Mouse (Mus musculus): ENCODE results near the gene Gnpat. TPM values are rescaled to one million over a fixed set of nuclear protein-coding genes. Genes with fewer than 3 reads are reported as not detected.
A peak's percentile ranks its signal among the peaks of the same experiment; 100 is the strongest.

The Gnpat gene
- polyA plus RNA-seq, 1 experiment from 2014 or later: 102 TPM

GRCm38 (mm10) chr8:124921369-124922279 lies 58.8 kb downstream of the Gnpat start:
- no peaks in the 10 kb centered on the region for H3K27me3 ChIP-seq
- ChIA-PET CTCF (interaction anchor here (1.2 kb wide), 1 partner anchor 11 kb away, joined by 4 read pairs; no protein-coding TSS in a partner anchor), POLR2A (no interaction called here)
- in situ Hi-C loops (cut with MboI; ENCODE audit: low pct_unique_long_range_greater_than_20kb): no loop called here
- ATAC-seq (no peak), DNase-seq (ENCODE audit: low read depth, low spot score) (no peak)
- TF ChIP-seq CTCF (IDR thresholded peaks at IDR 0.05): no peak

GRCm38 (mm10) chr8:124922490-124923089 lies 59.8 kb downstream of the Gnpat start:
- ATAC-seq: no peak
- TF ChIP-seq CTCF (IDR thresholded peaks at IDR 0.05): no peak
- in situ Hi-C loops (cut with MboI; ENCODE audit: low pct_unique_long_range_greater_than_20kb): no loop called here
- DNase-seq (ENCODE audit: low read depth, low spot score): no peak
- H3K27me3 ChIP-seq: no peaks in the 10 kb centered on the region
- ChIA-PET POLR2A (no interaction called here), CTCF (interaction anchor here (1.2 to 1.4 kb wide), 2 partner anchors 10 to 12 kb away, joined by 3 to 4 read pairs; no protein-coding TSS in a partner anchor)

GRCm38 (mm10) chr8:124923971-124924652 lies 61.3 kb downstream of the Gnpat start:
- no peak for TF ChIP-seq CTCF (IDR thresholded peaks at IDR 0.05)
- no peak for DNase-seq (ENCODE audit: low read depth, low spot score)
- no peaks in the 10 kb centered on the region for H3K27me3 ChIP-seq
- no peak for ATAC-seq
- CTCF ChIA-PET: interaction anchor here (1.4 kb wide), 1 partner anchor 11 kb away, joined by 3 read pairs; no protein-coding TSS in a partner anchor
- POLR2A ChIA-PET: no interaction called here
- in situ Hi-C loops (cut with MboI; ENCODE audit: low pct_unique_long_range_greater_than_20kb): no loop called here

GRCm38 (mm10) chr8:124925544-124926266 lies 62.9 kb downstream of the Gnpat start:
- no peaks in the 10 kb centered on the region for H3K27me3 ChIP-seq
- DNase-seq (ENCODE audit: low read depth, low spot score): no peak
- in situ Hi-C loops (cut with MboI; ENCODE audit: low pct_unique_long_range_greater_than_20kb): no loop called here
- POLR2A ChIA-PET: interaction anchor here (0.6 to 1.9 kb wide), 3 partner anchors 10 to 24 kb away, joined by 3 to 5 read pairs (median 4); no protein-coding TSS in a partner anchor
- peak; percentile 15 for ATAC-seq
- CTCF ChIA-PET: interaction anchor here (1.0 to 2.2 kb wide), 3 partner anchors 20 to 29 kb away, joined by 3 to 7 read pairs (median 4); no protein-coding TSS in a partner anchor
- no peak for TF ChIP-seq CTCF (IDR thresholded peaks at IDR 0.05)

- DNase-seq (ENCODE audit: low read depth, low spot score) (peak; percentile 99), ATAC-seq (peak; percentile 92)
- no peak for TF ChIP-seq CTCF (IDR thresholded peaks at IDR 0.05)
- no peaks in the 10 kb centered on the region for H3K27me3 ChIP-seq
- in situ Hi-C loops (cut with MboI; ENCODE audit: low pct_unique_long_range_greater_than_20kb): no loop called here
- CTCF ChIA-PET: interaction anchor here (1.0 to 2.2 kb wide), 3 partner anchors 20 to 30 kb away, joined by 3 to 7 read pairs (median 4); no protein-coding TSS in a partner anchor
- POLR2A ChIA-PET: interaction anchor here (0.6 to 1.9 kb wide), 4 partner anchors 10 to 28 kb away, joined by 3 to 5 read pairs (median 4); no protein-coding TSS in a partner anchor
Observed at GRCm38 (mm10) chr8:124926351-124926771, 63.5 kb downstream of the Gnpat start.

- ChIA-PET POLR2A (interaction anchor here (0.6 kb wide), 1 partner anchor 16 kb away, joined by 3 read pairs; no protein-coding TSS in a partner anchor), CTCF (interaction anchor here (0.7 kb wide), 1 partner anchor 942 kb away, joined by 3 read pairs; no protein-coding TSS in a partner anchor)
- H3K27me3 ChIP-seq: no peaks in the 10 kb centered on the region
- no peak for DNase-seq (ENCODE audit: low read depth, low spot score)
- no peak for TF ChIP-seq CTCF (IDR thresholded peaks at IDR 0.05)
- in situ Hi-C loops (cut with MboI; ENCODE audit: low pct_unique_long_range_greater_than_20kb): no loop called here
- no peak for ATAC-seq
Observed at GRCm38 (mm10) chr8:124929006-124929405, 66.2 kb downstream of the Gnpat start.

GRCm38 (mm10) chr8:124930086-124930485 lies 67.3 kb downstream of the Gnpat start:
- in situ Hi-C loops (cut with MboI; ENCODE audit: low pct_unique_long_range_greater_than_20kb): no loop called here
- no peaks in the 10 kb centered on the region for H3K27me3 ChIP-seq
- CTCF ChIA-PET: no interaction called here
- TF ChIP-seq CTCF (IDR thresholded peaks at IDR 0.05): no peak
- DNase-seq (ENCODE audit: low read depth, low spot score) (no peak), ATAC-seq (no peak)
- POLR2A ChIA-PET: interaction anchor here (0.8 kb wide), 1 partner anchor 12 kb away, joined by 5 read pairs; no protein-coding TSS in a partner anchor

GRCm38 (mm10) chr8:124930649-124931048 lies 67.8 kb downstream of the Gnpat start:
- ATAC-seq (no peak), DNase-seq (ENCODE audit: low read depth, low spot score) (no peak)
- ChIA-PET POLR2A (interaction anchor here (0.8 kb wide), 1 partner anchor 11 kb away, joined by 5 read pairs; no protein-coding TSS in a partner anchor), CTCF (no interaction called here)
- no peak for TF ChIP-seq CTCF (IDR thresholded peaks at IDR 0.05)
- no peaks in the 10 kb centered on the region for H3K27me3 ChIP-seq
- in situ Hi-C loops (cut with MboI; ENCODE audit: low pct_unique_long_range_greater_than_20kb): no loop called here

GRCm38 (mm10) chr8:124932435-124932834 lies 69.6 kb downstream of the Gnpat start:
- ChIA-PET CTCF (interaction anchor here (1.2 to 1.3 kb wide), 3 partner anchors 9 to 14 kb away, joined by 3 to 6 read pairs (median 4); no protein-coding TSS in a partner anchor), POLR2A (no interaction called here)
- no peaks in the 10 kb centered on the region for H3K27me3 ChIP-seq
- no peak for DNase-seq (ENCODE audit: low read depth, low spot score)
- TF ChIP-seq CTCF (IDR thresholded peaks at IDR 0.05): no peak
- ATAC-seq: no peak
- in situ Hi-C loops (cut with MboI; ENCODE audit: low pct_unique_long_range_greater_than_20kb): no loop called here

Data from Patski (cell line).